Mouse (Mus musculus) mesoderm, embryonic 11.5 days (tissue): ENCODE measurements around the gene Manbal.

Experiments used
- DNase-seq: peaks from one replicate; pipeline ENCODE4 v3.0.0-alpha.2; 2012; ENCODE audit warnings: low read depth, low spot score

Gene Manbal

GRCm38 (mm10) chr2:157411151-157411693, 43.8 kb downstream of the Manbal start:
- no peak for DNase-seq

- no peak for DNase-seq
Observed at GRCm38 (mm10) chr2:157412497-157412896, 45.1 kb downstream of the Manbal start.

GRCm38 (mm10) chr2:157417229-157417628, 49.8 kb downstream of the Manbal start:
- no peak for DNase-seq

- no peak for DNase-seq
Observed at GRCm38 (mm10) chr2:157418206-157418605, 50.8 kb downstream of the Manbal start, which contains the start of gene Src. Gene Src (plus strand): TSS chr2:157418444.

GRCm38 (mm10) chr2:157418609-157419071, 51.2 kb downstream of the Manbal start:
- peak; percentile 61 for DNase-seq

GRCm38 (mm10) chr2:157419506-157419905, 52.1 kb downstream of the Manbal start:
- DNase-seq = no peak

- no peak for DNase-seq
Observed at GRCm38 (mm10) chr2:157420404-157420803, 53.0 kb downstream of the Manbal start.

GRCm38 (mm10) chr2:157422062-157422655, 54.8 kb downstream of the Manbal start:
- DNase-seq = no peak

- peak; percentile 73 for DNase-seq
Observed at GRCm38 (mm10) chr2:157422854-157423705, 55.7 kb downstream of the Manbal start.

GRCm38 (mm10) chr2:157423706-157424125, 56.3 kb downstream of the Manbal start:
- no peak for DNase-seq

GRCm38 (mm10) chr2:157424126-157424903, 56.9 kb downstream of the Manbal start:
- DNase-seq = no peak

- no peak for DNase-seq
Observed at GRCm38 (mm10) chr2:157424904-157425642, 57.7 kb downstream of the Manbal start.

GRCm38 (mm10) chr2:157425643-157425988, 58.2 kb downstream of the Manbal start:
- DNase-seq = peak; percentile 27

- DNase-seq = no peak
Observed at GRCm38 (mm10) chr2:157426171-157426570, 58.8 kb downstream of the Manbal start.

GRCm38 (mm10) chr2:157427164-157427563, 59.8 kb downstream of the Manbal start:
- no peak for DNase-seq

GRCm38 (mm10) chr2:157428351-157429139, 61.2 kb downstream of the Manbal start:
- no peak for DNase-seq

- DNase-seq = no peak
Observed at GRCm38 (mm10) chr2:157429735-157430134, 62.3 kb downstream of the Manbal start.

- no peak for DNase-seq
Observed at GRCm38 (mm10) chr2:157430667-157431429, 63.5 kb downstream of the Manbal start.

- DNase-seq = no peak
Observed at GRCm38 (mm10) chr2:157431912-157432311, 64.5 kb downstream of the Manbal start.

GRCm38 (mm10) chr2:157432476-157432875, 65.1 kb downstream of the Manbal start:
- DNase-seq = no peak
